Mouse (Mus musculus): ENCODE data around the gene Optn. TPM values are rescaled to one million over a fixed set of nuclear protein-coding genes. Genes with fewer than 3 reads are reported as not detected.

Optn gene
- total and polyA plus RNA-seq, 3 experiments = 16.5 to 100.0 (median 76.3) TPM

- Histone ChIP-seq H3K4me3 (no peak overlapping the region), H3K9ac (ENCODE audit: low read depth, low read length) (no peak overlapping the region), H3K4me1 (ENCODE audit: control insufficient read depth, insufficient read depth, low read length) (no peaks in the 10 kb centered on the region), H3K27me3 (ENCODE audit: control insufficient read depth, insufficient read depth, low read length) (no peaks in the 10 kb centered on the region), H3K79me2 (replicated peaks; ENCODE audit: control insufficient read depth, insufficient read depth, low read length) (no peaks in the 10 kb centered on the region), H3K36me3 (ENCODE audit: control insufficient read depth, insufficient read depth, low read length) (no peaks in the 10 kb centered on the region), H3K27ac (no peak overlapping the region)
- TF ChIP-seq CTCF (IDR thresholded peaks at IDR 0.05) (no peak), POLR2A (IDR thresholded peaks at IDR 0.05; ENCODE audit: insufficient read depth, low read depth, low read length) (no peak), EP300 (IDR thresholded peaks at IDR 0.05; ENCODE audit: insufficient read depth, low read depth, low read length) (no peak)
- no peak for DNase-seq
- intact Hi-C loops (cut with DNase I) = no loop called here
- WGBS = 93% methylated on average over 11 of the region's 11 CpGs
Observed at GRCm38 (mm10) chr2:4995646-4996045, 68.2 kb downstream of the Optn start.

- H3K4me3 ChIP-seq = no peak overlapping the region
- no peaks in the 10 kb centered on the region for H3K79me2 ChIP-seq (replicated peaks; ENCODE audit: control insufficient read depth, insufficient read depth, low read length)
- intact Hi-C loops (cut with DNase I) = no loop called here
- WGBS = 88% methylated on average over 4 of the region's 4 CpGs
- H3K9ac ChIP-seq (ENCODE audit: low read depth, low read length) = no peak overlapping the region
- no peak for TF ChIP-seq CTCF (IDR thresholded peaks at IDR 0.05)
- no peaks in the 10 kb centered on the region for H3K36me3 ChIP-seq (ENCODE audit: control insufficient read depth, insufficient read depth, low read length)
- no peaks in the 10 kb centered on the region for H3K4me1 ChIP-seq (ENCODE audit: control insufficient read depth, insufficient read depth, low read length)
- no peak overlapping the region for H3K27ac ChIP-seq
- no peaks in the 10 kb centered on the region for H3K27me3 ChIP-seq (ENCODE audit: control insufficient read depth, insufficient read depth, low read length)
- DNase-seq = no peak
Observed at GRCm38 (mm10) chr2:4994436-4994835, 69.4 kb downstream of the Optn start.

DNA sequence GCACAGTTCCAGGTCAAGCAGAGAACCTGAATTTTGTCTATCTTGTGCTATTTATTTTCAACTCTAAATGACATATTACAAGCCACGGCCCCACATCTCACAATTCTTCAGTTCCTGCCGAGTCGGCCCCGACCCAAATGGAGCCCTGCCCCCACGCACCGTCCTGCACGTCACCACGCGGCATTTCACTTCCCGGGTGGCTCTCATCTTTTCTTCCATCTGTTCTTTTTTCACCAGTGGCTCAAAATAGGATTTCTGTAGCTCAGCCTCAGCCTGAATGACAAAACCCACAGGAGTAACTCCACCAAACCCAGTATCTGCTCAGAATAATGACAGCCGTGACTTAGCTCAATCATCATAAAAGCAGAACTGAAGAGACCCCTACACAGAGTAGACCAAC is 70.3 kb downstream of the Optn start:
- TF ChIP-seq CTCF (IDR thresholded peaks at IDR 0.05) (no peak), EP300 (IDR thresholded peaks at IDR 0.05; ENCODE audit: insufficient read depth, low read depth, low read length) (no peak), POLR2A (IDR thresholded peaks at IDR 0.05; ENCODE audit: insufficient read depth, low read depth, low read length) (no peak)
- intact Hi-C loops (cut with DNase I) = no loop called here
- no peaks in the 10 kb centered on the region for H3K4me1 ChIP-seq (ENCODE audit: control insufficient read depth, insufficient read depth, low read length)
- no peak overlapping the region for H3K27ac ChIP-seq
- no peak overlapping the region for H3K9ac ChIP-seq (ENCODE audit: low read depth, low read length)
- WGBS = 94% methylated on average over 11 of the region's 11 CpGs
- H3K36me3 ChIP-seq (ENCODE audit: control insufficient read depth, insufficient read depth, low read length) = no peaks in the 10 kb centered on the region
- DNase-seq = no peak
- H3K27me3 ChIP-seq (ENCODE audit: control insufficient read depth, insufficient read depth, low read length) = no peaks in the 10 kb centered on the region
- no peak overlapping the region for H3K4me3 ChIP-seq
- H3K79me2 ChIP-seq (replicated peaks; ENCODE audit: control insufficient read depth, insufficient read depth, low read length) = no peaks in the 10 kb centered on the region

DNA sequence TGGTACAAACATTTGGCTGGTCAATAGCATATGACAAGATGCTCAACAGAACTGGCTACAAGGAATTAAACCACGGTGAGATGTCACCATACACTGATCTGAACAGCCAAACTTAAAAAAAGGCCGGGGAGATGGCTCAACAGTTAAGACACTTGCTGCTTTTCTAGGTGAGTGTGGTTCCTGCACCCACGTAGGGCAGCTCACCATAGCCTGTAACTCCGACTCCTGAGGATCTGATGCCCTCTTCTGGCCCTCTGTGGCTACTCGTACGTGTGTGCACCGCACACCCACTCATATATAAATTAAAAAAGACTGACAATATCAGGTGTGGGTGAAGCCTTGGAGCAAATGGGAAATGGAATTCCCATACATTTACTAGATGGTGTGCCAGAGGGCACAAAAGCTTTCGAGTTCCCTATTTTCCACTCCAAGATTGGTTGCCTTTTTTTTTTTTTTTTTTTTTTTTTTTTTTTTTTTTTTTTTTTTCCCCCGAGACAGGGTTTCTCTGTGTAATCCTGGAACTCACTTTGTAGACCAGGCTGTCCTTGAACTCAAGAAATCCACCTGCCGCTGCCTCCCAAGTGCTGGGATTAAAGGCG is 74.9 kb downstream of the Optn start:
- TF ChIP-seq EP300 (IDR thresholded peaks at IDR 0.05; ENCODE audit: insufficient read depth, low read depth, low read length) (no peak), POLR2A (IDR thresholded peaks at IDR 0.05; ENCODE audit: insufficient read depth, low read depth, low read length) (no peak), CTCF (IDR thresholded peaks at IDR 0.05) (peak; percentile 10; the same call in 1 of the 2 replicates)
- Histone ChIP-seq H3K4me3 (no peak overlapping the region), H3K79me2 (replicated peaks; ENCODE audit: control insufficient read depth, insufficient read depth, low read length) (no peaks in the 10 kb centered on the region), H3K4me1 (ENCODE audit: control insufficient read depth, insufficient read depth, low read length) (no peaks in the 10 kb centered on the region), H3K36me3 (ENCODE audit: control insufficient read depth, insufficient read depth, low read length) (no peaks in the 10 kb centered on the region), H3K27ac (no peak overlapping the region), H3K9ac (ENCODE audit: low read depth, low read length) (no peak overlapping the region), H3K27me3 (ENCODE audit: control insufficient read depth, insufficient read depth, low read length) (no peaks in the 10 kb centered on the region)
- WGBS = 81% methylated on average over 11 of the region's 11 CpGs
- no peak for DNase-seq
- intact Hi-C loops (cut with DNase I) = no loop called here

DNA sequence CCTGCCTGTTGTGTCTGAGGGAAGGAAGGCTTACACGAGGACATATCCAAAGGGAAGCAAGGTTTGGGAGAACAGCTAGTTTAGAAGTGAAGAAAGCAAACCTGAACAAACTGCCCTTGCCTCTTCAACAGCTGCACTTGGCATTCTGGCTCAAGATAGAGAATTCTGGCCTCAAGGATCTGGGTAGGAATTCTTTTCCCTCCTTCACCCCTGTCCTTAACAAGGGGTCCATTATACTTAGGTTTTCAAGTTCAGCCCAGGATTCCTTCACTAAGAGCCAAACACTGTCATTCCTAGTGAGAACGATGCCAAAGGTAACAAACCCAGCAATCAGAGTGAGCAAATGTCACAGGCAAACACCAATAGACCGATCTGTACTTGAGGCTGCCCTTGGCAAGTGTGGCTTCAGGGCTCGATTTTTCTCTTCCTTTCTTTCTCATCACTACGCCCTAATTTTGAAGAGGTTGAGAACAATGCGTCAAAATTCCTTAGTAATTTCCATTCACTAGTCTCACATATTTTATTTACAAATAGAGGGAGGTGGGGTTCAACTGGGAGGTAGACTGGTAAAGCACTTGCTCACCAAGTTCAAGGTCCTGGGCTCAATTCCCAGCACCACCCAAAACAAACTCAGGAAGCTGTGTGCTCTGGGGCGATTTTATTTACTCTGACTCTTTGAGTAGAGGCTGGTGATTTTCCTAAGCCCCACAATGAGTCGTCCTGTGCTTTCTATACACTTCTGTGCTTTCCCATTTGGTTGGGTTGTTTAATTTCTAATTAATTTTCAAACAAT is 76.3 kb downstream of the Optn start:
- WGBS = 73% methylated on average over 8 of the region's 8 CpGs
- Histone ChIP-seq H3K4me3 (no peak overlapping the region), H3K27ac (no peak overlapping the region), H3K79me2 (replicated peaks; ENCODE audit: control insufficient read depth, insufficient read depth, low read length) (no peaks in the 10 kb centered on the region), H3K27me3 (ENCODE audit: control insufficient read depth, insufficient read depth, low read length) (no peaks in the 10 kb centered on the region), H3K36me3 (ENCODE audit: control insufficient read depth, insufficient read depth, low read length) (no peaks in the 10 kb centered on the region), H3K4me1 (ENCODE audit: control insufficient read depth, insufficient read depth, low read length) (no peaks in the 10 kb centered on the region), H3K9ac (ENCODE audit: low read depth, low read length) (no peak overlapping the region)
- TF ChIP-seq CTCF (IDR thresholded peaks at IDR 0.05) = no peak
- TF ChIP-seq EP300 (IDR thresholded peaks at IDR 0.05; ENCODE audit: insufficient read depth, low read depth, low read length) = no peak
- no peak for TF ChIP-seq POLR2A (IDR thresholded peaks at IDR 0.05; ENCODE audit: insufficient read depth, low read depth, low read length)
- intact Hi-C loops (cut with DNase I) = no loop called here
- DNase-seq = no peak

- Histone ChIP-seq H3K36me3 (ENCODE audit: control insufficient read depth, insufficient read depth, low read length) (no peaks in the 10 kb centered on the region), H3K79me2 (replicated peaks; ENCODE audit: control insufficient read depth, insufficient read depth, low read length) (no peaks in the 10 kb centered on the region), H3K4me1 (ENCODE audit: control insufficient read depth, insufficient read depth, low read length) (no peaks in the 10 kb centered on the region), H3K9ac (ENCODE audit: low read depth, low read length) (no peak overlapping the region), H3K27me3 (ENCODE audit: control insufficient read depth, insufficient read depth, low read length) (no peaks in the 10 kb centered on the region), H3K27ac (no peak overlapping the region), H3K4me3 (no peak overlapping the region)
- intact Hi-C loops (cut with DNase I) = no loop called here
- no peak for DNase-seq
- WGBS = 84% methylated on average over 4 of the region's 4 CpGs
- TF ChIP-seq POLR2A (IDR thresholded peaks at IDR 0.05; ENCODE audit: insufficient read depth, low read depth, low read length) = no peak
- TF ChIP-seq CTCF (IDR thresholded peaks at IDR 0.05) = no peak
- TF ChIP-seq EP300 (IDR thresholded peaks at IDR 0.05; ENCODE audit: insufficient read depth, low read depth, low read length) = no peak
Observed at GRCm38 (mm10) chr2:4986798-4987197, 77.1 kb downstream of the Optn start.

All from heart, adult 2 months (tissue).